Mouse (Mus musculus) CH12.LX (cell line): ENCODE measurements around the gene Wrap53. TPM values are rescaled to one million over a fixed set of nuclear protein-coding genes. Genes with fewer than 3 reads are reported as not detected.

ENCODE experiments used
- DNase-seq: peaks from one replicate; pipeline ENCODE4 v3.0.0-alpha.2; 2013; ENCODE audit errors: extremely low read depth
- H3K27ac ChIP-seq: 2 replicates; pipeline ENCODE4 v1.5.1; 2012; ENCODE audit warnings: low read depth, mild to moderate bottlenecking, control low read depth, moderate library complexity; ENCODE audit not compliant: insufficient read depth
- H3K27me3 ChIP-seq: replicated peaks from 2 replicates; pipeline ENCODE3; 2012; ENCODE audit warnings: inconsistent platforms
- H3K36me3 ChIP-seq, 2 experiments: replicated peaks in 1 of 2; 2 replicates each; pipeline versions ENCODE3 to v1.6.1; 2012; ENCODE audit warnings: inconsistent platforms in 1 of 2, low read length in 1 of 2, mild to moderate bottlenecking in 1 of 2, mixed read lengths in 1 of 2, moderate library complexity in 1 of 2; ENCODE audit not compliant: control insufficient read depth in 1 of 2, insufficient read depth in 1 of 2
- H3K4me1 ChIP-seq, 2 experiments: 2 replicates each; pipeline ENCODE4 v1.6.1; 2012; ENCODE audit warnings: inconsistent platforms in 1 of 2, moderate library complexity in 1 of 2; ENCODE audit not compliant: insufficient read depth in 2 of 2, control insufficient read depth in 1 of 2
- H3K4me2 ChIP-seq: 2 replicates; pipeline ENCODE4 v1.6.1; 2012; ENCODE audit warnings: low read depth, mild to moderate bottlenecking, control low read depth; ENCODE audit not compliant: poor library complexity, insufficient read depth, severe bottlenecking
- H3K4me3 ChIP-seq, 3 experiments: fragments of 150-350 bp in 1 of 3; sonication (generic) in 1 of 3; replicated peaks in 1 of 3; 2 replicates each; pipeline versions ENCODE3 to v1.5.1; 2011 to 2012; ENCODE audit warnings: low read depth in 2 of 3, low read length in 2 of 3, mild to moderate bottlenecking in 2 of 3, moderate library complexity in 2 of 3, control low read depth in 1 of 3, improper control_type of control experiment in 1 of 3, inconsistent platforms in 1 of 3, mixed read lengths in 1 of 3; ENCODE audit not compliant: poor library complexity in 1 of 3
- H3K79me2 ChIP-seq: replicated peaks from 2 replicates; pipeline ENCODE4 v1.6.1; 2012; ENCODE audit warnings: mild to moderate bottlenecking, moderate library complexity; ENCODE audit not compliant: control insufficient read depth, poor library complexity, insufficient read depth, severe bottlenecking; ENCODE audit errors: extremely low read depth
- H3K9ac ChIP-seq: 2 replicates; pipeline ENCODE4 v1.6.1; 2012; ENCODE audit warnings: low read depth, mild to moderate bottlenecking, control low read depth, moderate library complexity; ENCODE audit not compliant: insufficient read depth
- H3K9me3 ChIP-seq: replicated peaks from 2 replicates; pipeline ENCODE3; 2012; ENCODE audit warnings: low read length, inconsistent platforms, mixed read lengths
- BHLHE40 ChIP-seq: IDR thresholded peaks from 2 replicates; pipeline ENCODE4 v1.6.1; 2011; ENCODE audit warnings: mild to moderate bottlenecking, low read depth, low read length, improper control_type of control experiment
- CTCF ChIP-seq, 2 experiments: IDR thresholded peaks in 1 of 2; conservative IDR thresholded peaks in 1 of 2; 2 replicates each; pipeline ENCODE4 v1.5.1; 2011 to 2012; ENCODE audit warnings: low read depth in 2 of 2, low read length in 2 of 2, improper control_type of control experiment in 1 of 2, inconsistent platforms in 1 of 2, mild to moderate bottlenecking in 1 of 2, moderate library complexity in 1 of 2
- E2F4 ChIP-seq: IDR thresholded peaks from 2 replicates; pipeline ENCODE4 v1.6.1; 2011; ENCODE audit warnings: low read depth, low read length, improper control_type of control experiment; ENCODE audit not compliant: insufficient replicate concordance
- ELF1 ChIP-seq: IDR thresholded peaks from 2 replicates; pipeline ENCODE4 v1.6.1; 2014; ENCODE audit warnings: low read depth, mild to moderate bottlenecking, inconsistent platforms, low read length, improper control_type of control experiment
- ETS1 ChIP-seq: conservative IDR thresholded peaks from 2 replicates; pipeline ENCODE4 v1.6.1; 2012; ENCODE audit warnings: low read depth, mild to moderate bottlenecking, inconsistent platforms, low read length, improper control_type of control experiment, moderate library complexity
- IRF4 ChIP-seq: IDR thresholded peaks from 2 replicates; pipeline ENCODE4 v1.6.1; 2014; ENCODE audit warnings: low read depth, mild to moderate bottlenecking, inconsistent platforms, low read length, improper control_type of control experiment
- KAT2A ChIP-seq: IDR thresholded peaks from 2 replicates; pipeline ENCODE4 v1.6.1; 2012; ENCODE audit warnings: low read length, improper control_type of control experiment, inconsistent platforms; ENCODE audit not compliant: insufficient replicate concordance
- MAFK ChIP-seq: IDR thresholded peaks from 2 replicates; pipeline ENCODE4 v1.6.1; 2011; ENCODE audit warnings: low read length, improper control_type of control experiment; ENCODE audit not compliant: insufficient replicate concordance
- MAZ ChIP-seq: IDR thresholded peaks from 2 replicates; pipeline ENCODE4 v1.6.1; 2012; ENCODE audit warnings: low read depth, mild to moderate bottlenecking, inconsistent platforms, low read length, improper control_type of control experiment, moderate library complexity
- PAX5 ChIP-seq: IDR thresholded peaks from 2 replicates; pipeline ENCODE4 v1.6.1; 2012; ENCODE audit warnings: low read length, inconsistent platforms, mixed read lengths
- POLR2A ChIP-seq: IDR thresholded peaks from 2 replicates; pipeline ENCODE4 v1.6.1; 2011; ENCODE audit warnings: low read depth, mild to moderate bottlenecking, improper control_type of control experiment, low read length
- POLR2AphosphoS2 ChIP-seq: IDR thresholded peaks from 2 replicates; pipeline ENCODE4 v1.6.1; 2011; ENCODE audit warnings: low read depth, low read length, improper control_type of control experiment
- RAD21 ChIP-seq: IDR thresholded peaks from 2 replicates; pipeline ENCODE4 v1.6.1; 2011; ENCODE audit warnings: low read depth, mild to moderate bottlenecking, low read length, improper control_type of control experiment, moderate library complexity
- RCOR1 ChIP-seq: conservative IDR thresholded peaks from 2 replicates; pipeline ENCODE4 v1.6.1; 2012; ENCODE audit warnings: low read depth, mild to moderate bottlenecking, inconsistent platforms, low read length, improper control_type of control experiment
- SIN3A ChIP-seq: IDR thresholded peaks from 2 replicates; pipeline ENCODE4 v1.6.1; 2012; ENCODE audit warnings: low read length, improper control_type of control experiment, inconsistent platforms
- SMC3 ChIP-seq: IDR thresholded peaks from 2 replicates; pipeline ENCODE4 v1.6.1; 2011; ENCODE audit warnings: low read depth, low read length, improper control_type of control experiment
- USF1 ChIP-seq: IDR thresholded peaks from 2 replicates; pipeline ENCODE4 v1.6.1; 2014; ENCODE audit warnings: low read depth, mild to moderate bottlenecking, inconsistent platforms, low read length, improper control_type of control experiment
- USF2 ChIP-seq: conservative IDR thresholded peaks from 2 replicates; pipeline ENCODE4 v1.6.1; 2011; ENCODE audit warnings: low read depth, low read length, improper control_type of control experiment
- ZMIZ1 ChIP-seq: IDR thresholded peaks from 2 replicates; pipeline ENCODE4 v1.6.1; 2012; ENCODE audit warnings: low read depth, mild to moderate bottlenecking, inconsistent platforms, low read length, improper control_type of control experiment
- ZNF384 ChIP-seq: IDR thresholded peaks from 2 replicates; pipeline ENCODE4 v1.6.1; 2012; ENCODE audit warnings: low read depth, low read length, improper control_type of control experiment, inconsistent platforms
- dilution Hi-C: fragments of 300-500 bp; cut with MboI; formaldehyde crosslinking; loops from 2 replicates; pipeline ENCODE4 v1.14.3; 2020; ENCODE audit warnings: low sequenced_read_pairs; ENCODE audit not compliant: extremely low pct_unique_long_range_greater_than_20kb, extremely low pct_ligation_motif_present
- in situ Hi-C: fragments of 300-500 bp; cut with MboI; formaldehyde crosslinking; loops from 3 replicates; pipeline ENCODE4 v1.14.3; 2019; ENCODE audit warnings: low sequenced_read_pairs, low pct_ligation_motif_present, low pct_unique_long_range_greater_than_20kb, mixed read lengths
- polyA plus RNA-seq: library from polyadenylated mRNA; unstranded; fragments of >175 nt; gene quantifications from 2 replicates; pipeline ENCODE4 v1.2.1, GENCODE M21; 2012; ENCODE audit warnings: low read depth; ENCODE audit not compliant: insufficient read length
- total RNA-seq, 2 experiments: library from RNA; depleted of rRNA; stranded (reverse); fragments of 300-350 nt in 1 of 2; fragments of >200 nt in 1 of 2; gene quantifications; 2 replicates each; pipeline ENCODE4 v1.2.3; 2012 to 2014

The Wrap53 gene
- total and polyA plus RNA-seq, 3 experiments: 25.4 to 36.0 (median 34.2) TPM

GRCm38 (mm10) chr11:69613553-69614256 lies 33.6 kb upstream of the Wrap53 start:
- peak overlapping the region in 1 of 3 experiments; percentile 8 for H3K4me3 ChIP-seq
- dilution Hi-C loops: no loop called here

GRCm38 (mm10) chr11:69610899-69611298 lies 30.8 kb upstream of the Wrap53 start:
- Histone ChIP-seq H3K9me3 (no peaks in the 10 kb centered on the region), H3K4me3 (no peak overlapping the region), H3K79me2 (no peaks in the 10 kb centered on the region), H3K4me1 (peaks cover 3 to 15% of the 10 kb centered on the region in 2 experiments), H3K4me2 (no peak overlapping the region), H3K27me3 (peaks cover 80% of the 10 kb centered on the region), H3K9ac (no peak overlapping the region), H3K36me3 (no peaks in the 10 kb centered on the region), H3K27ac (no peak overlapping the region)
- DNase-seq: no peak
- TF ChIP-seq MAFK (no peak), POLR2A (no peak), CTCF (conservative IDR thresholded peaks at IDR 0.05 in 1 of 2, IDR thresholded peaks at IDR 0.05 in 1 of 2; ENCODE audit: low read depth in 2 of 2, low read length in 2 of 2) (no peak), ZNF384 (no peak), USF1 (no peak), MAZ (no peak), ETS1 (no peak), BHLHE40 (no peak), KAT2A (no peak), PAX5 (no peak), SIN3A (no peak), E2F4 (no peak), POLR2AphosphoS2 (no peak), RCOR1 (no peak), ZMIZ1 (no peak), IRF4 (no peak), ELF1 (no peak)
- in situ Hi-C loops: no loop called here
- dilution Hi-C loops: no loop called here

More at GRCm38 (mm10) chr11:69613553-69614256, 33.6 kb upstream of the Wrap53 start:
- peaks cover 0 to 11% of the 10 kb centered on the region in 2 experiments; a peak in 3 of 4 replicates for H3K4me1 ChIP-seq
- H3K9me3 ChIP-seq: no peaks in the 10 kb centered on the region
- H3K27me3 ChIP-seq: peaks cover 90% of the 10 kb centered on the region
- in situ Hi-C loops: no loop called here
- H3K27ac ChIP-seq: no peak overlapping the region
- H3K4me2 ChIP-seq: peak overlapping the region; percentile 99
- DNase-seq: peak; percentile 42
- TF ChIP-seq IRF4 (peak; percentile 49; the same call in 1 of the 2 replicates), SMC3 (peak; percentile 73), ZNF384 (peak; percentile 94), USF2 (no peak), CTCF (conservative IDR thresholded peaks at IDR 0.05 in 1 of 2, IDR thresholded peaks at IDR 0.05 in 1 of 2; ENCODE audit: low read depth in 2 of 2, low read length in 2 of 2) (peak in 1 of 2 experiments; percentile 87; a peak in 3 of 4 replicates), RAD21 (peak; percentile 78)
- TF ChIP-seq, all 38 proteins: peak for 5
- H3K79me2 ChIP-seq: no peaks in the 10 kb centered on the region
- no peaks in the 10 kb centered on the region for H3K36me3 ChIP-seq
- H3K9ac ChIP-seq: peak overlapping the region; percentile 40; the same call in 1 of the 2 replicates
